Mouse (Mus musculus): Measurements from ENCODE around the gene 4930452B06Rik.

The 4930452B06Rik gene

GRCm38 (mm10) chr14:8459759-8460158 is 206.3 kb downstream of the 4930452B06Rik start:
- in situ Hi-C loops (cut with MboI, MseI): no loop called here

- in situ Hi-C loops (cut with MboI, MseI): no loop called here
Observed at GRCm38 (mm10) chr14:8451117-8451516, 214.9 kb downstream of the 4930452B06Rik start.

GRCm38 (mm10) chr14:8450342-8450741 is 215.7 kb downstream of the 4930452B06Rik start:
- in situ Hi-C loops (cut with MboI, MseI): no loop called here

GRCm38 (mm10) chr14:8449299-8449698 is 216.7 kb downstream of the 4930452B06Rik start:
- in situ Hi-C loops (cut with MboI, MseI): no loop called here

GRCm38 (mm10) chr14:8447352-8447751 is 218.7 kb downstream of the 4930452B06Rik start:
- in situ Hi-C loops (cut with MboI, MseI): no loop called here

- in situ Hi-C loops (cut with MboI, MseI): no loop called here
Observed at GRCm38 (mm10) chr14:8444363-8444762, 221.7 kb downstream of the 4930452B06Rik start.

- in situ Hi-C loops (cut with MboI, MseI): no loop called here
Observed at GRCm38 (mm10) chr14:8442691-8443090, 223.3 kb downstream of the 4930452B06Rik start.

- in situ Hi-C loops (cut with MboI, MseI): no loop called here
Observed at GRCm38 (mm10) chr14:8441623-8442022, 224.4 kb downstream of the 4930452B06Rik start.

GRCm38 (mm10) chr14:8430611-8431230 is 235.3 kb downstream of the 4930452B06Rik start:
- in situ Hi-C loops (cut with MboI, MseI): loop anchor here (5.0 kb wide), 1 partner anchor 58 kb away; no protein-coding TSS in a partner anchor

GRCm38 (mm10) chr14:8429767-8430166 is 236.3 kb downstream of the 4930452B06Rik start:
- in situ Hi-C loops (cut with MboI, MseI): loop anchor here (5.0 kb wide), 1 partner anchor 57 kb away; no protein-coding TSS in a partner anchor

- in situ Hi-C loops (cut with MboI, MseI): no loop called here
Observed at GRCm38 (mm10) chr14:8422833-8423232, 243.2 kb downstream of the 4930452B06Rik start.

- in situ Hi-C loops (cut with MboI, MseI): no loop called here
Observed at GRCm38 (mm10) chr14:8421199-8421787, 244.7 kb downstream of the 4930452B06Rik start.

GRCm38 (mm10) chr14:8418610-8419009 is 247.4 kb downstream of the 4930452B06Rik start:
- in situ Hi-C loops (cut with MboI, MseI): no loop called here

GRCm38 (mm10) chr14:8405946-8406345 is 260.1 kb downstream of the 4930452B06Rik start:
- in situ Hi-C loops (cut with MboI, MseI): no loop called here

GRCm38 (mm10) chr14:8403310-8403709 is 262.7 kb downstream of the 4930452B06Rik start:
- in situ Hi-C loops (cut with MboI, MseI): no loop called here

GRCm38 (mm10) chr14:8398507-8398906 is 267.5 kb downstream of the 4930452B06Rik start:
- in situ Hi-C loops (cut with MboI, MseI): no loop called here

- in situ Hi-C loops (cut with MboI, MseI): no loop called here
Observed at GRCm38 (mm10) chr14:8395690-8396287, 270.3 kb downstream of the 4930452B06Rik start.

GRCm38 (mm10) chr14:8392181-8392825 is 273.7 kb downstream of the 4930452B06Rik start:
- in situ Hi-C loops (cut with MboI, MseI): no loop called here

All from T-helper 2 cell (primary cell).